Mouse (Mus musculus): ENCODE results near the gene Gdf15. TPM values are rescaled to one million over a fixed set of nuclear protein-coding genes. Genes with fewer than 3 reads are reported as not detected.

Gene Gdf15
- polyA plus RNA-seq, 1 experiment = 6.7 TPM

DNA sequence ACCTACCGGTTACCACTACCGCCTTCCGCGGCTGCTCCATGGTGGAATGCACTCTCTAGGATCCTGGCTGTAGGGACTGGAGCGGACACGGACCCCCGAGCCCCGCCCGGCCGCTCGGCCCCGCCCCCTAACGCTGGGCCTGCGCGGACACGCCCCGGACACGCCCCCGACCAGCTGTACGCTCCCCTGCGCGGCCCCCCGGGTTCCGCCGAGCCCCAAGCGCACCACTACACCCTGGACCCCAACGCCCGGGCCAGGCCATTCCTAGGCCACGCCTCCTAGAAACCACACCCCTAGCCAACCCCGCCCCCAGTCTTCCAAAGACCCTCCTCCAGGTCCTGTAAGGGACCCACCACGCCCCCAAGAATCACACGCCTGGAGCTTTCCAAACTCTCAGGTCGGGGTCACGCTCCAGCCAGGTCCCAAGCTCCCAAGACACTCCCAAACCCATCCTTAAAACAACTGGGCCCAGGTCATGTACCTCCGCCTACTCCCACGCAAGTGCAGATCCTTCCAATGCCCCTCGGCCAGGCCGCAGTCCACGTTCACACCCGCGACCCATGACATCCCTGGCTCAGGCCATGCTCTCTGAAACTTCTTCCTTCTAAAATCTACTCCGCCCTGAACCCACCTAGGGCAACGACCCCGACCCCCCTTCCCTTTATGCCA lies 27.5 kb upstream of the Gdf15 start:
- no peaks in the 10 kb centered on the region for H3K36me3 ChIP-seq (ENCODE audit: control insufficient read depth, insufficient read depth, low read length)
- peaks cover 15% of the 10 kb centered on the region for H3K4me1 ChIP-seq (replicated peaks; ENCODE audit: control insufficient read depth, insufficient read depth, low read length)
- peak overlapping the region; percentile 90 for H3K4me3 ChIP-seq (ENCODE audit: control insufficient read depth, insufficient read depth, low read length)
- under 1% methylated on average over 43 of the region's 44 CpGs for WGBS
- DNase-seq = peak; percentile 87
- TF ChIP-seq POLR2A (IDR thresholded peaks at IDR 0.05; ENCODE audit: control insufficient read depth, extremely low read depth, insufficient read depth, low read length, poor library complexity) (peak; percentile 40; the same call in 1 of the 2 replicates), CTCF (IDR thresholded peaks at IDR 0.05; ENCODE audit: borderline replicate concordance, control insufficient read depth, extremely low read depth, insufficient read depth, low read length, poor library complexity) (no peak)
- H3K27me3 ChIP-seq (ENCODE audit: control insufficient read depth, insufficient read depth, low read length) = no peaks in the 10 kb centered on the region
- H3K27ac ChIP-seq (ENCODE audit: control insufficient read depth, insufficient read depth, low read length) = no peak overlapping the region

DNA sequence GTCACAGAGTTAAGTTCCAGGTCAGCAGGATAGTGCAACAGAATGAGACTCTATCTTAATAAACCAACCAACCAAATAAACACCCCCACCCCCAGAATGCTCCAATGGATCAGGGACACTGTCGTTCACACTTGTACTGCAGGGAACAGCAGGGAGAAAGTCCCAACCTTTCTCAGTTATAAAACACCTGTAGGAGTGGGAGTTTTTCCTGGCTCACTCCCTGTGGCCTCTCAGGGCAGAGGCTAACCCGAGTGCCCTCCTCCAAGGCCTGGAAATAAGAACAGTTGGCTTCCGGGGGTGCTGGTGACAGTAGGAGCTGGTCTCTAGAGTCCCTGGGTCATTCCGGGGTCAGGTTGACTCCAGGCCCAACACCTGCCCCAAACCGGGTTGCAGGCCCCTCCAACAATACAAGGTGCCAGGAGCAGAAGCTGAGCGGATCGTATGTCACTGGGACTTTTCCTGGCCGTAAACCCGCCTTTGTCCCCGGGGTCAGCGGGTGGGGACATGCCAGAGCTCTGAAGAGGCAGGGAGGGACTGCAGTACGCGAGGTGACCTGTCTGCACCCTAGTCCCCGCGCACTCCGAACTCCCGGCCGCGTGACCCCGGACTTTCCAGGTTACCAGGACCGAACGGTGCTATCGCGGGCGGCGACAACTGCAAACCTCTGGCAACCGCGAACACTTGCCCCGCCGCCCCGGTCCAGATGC lies 26.8 kb upstream of the Gdf15 start:
- H3K36me3 ChIP-seq (ENCODE audit: control insufficient read depth, insufficient read depth, low read length) = no peaks in the 10 kb centered on the region
- DNase-seq = no peak
- peaks cover 15% of the 10 kb centered on the region for H3K4me1 ChIP-seq (replicated peaks; ENCODE audit: control insufficient read depth, insufficient read depth, low read length)
- no peak overlapping the region for H3K27ac ChIP-seq (ENCODE audit: control insufficient read depth, insufficient read depth, low read length)
- no peak for TF ChIP-seq POLR2A (IDR thresholded peaks at IDR 0.05; ENCODE audit: control insufficient read depth, extremely low read depth, insufficient read depth, low read length, poor library complexity)
- TF ChIP-seq CTCF (IDR thresholded peaks at IDR 0.05; ENCODE audit: borderline replicate concordance, control insufficient read depth, extremely low read depth, insufficient read depth, low read length, poor library complexity) = no peak
- H3K27me3 ChIP-seq (ENCODE audit: control insufficient read depth, insufficient read depth, low read length) = no peaks in the 10 kb centered on the region
- H3K4me3 ChIP-seq (ENCODE audit: control insufficient read depth, insufficient read depth, low read length) = peak overlapping the region; percentile 90
- WGBS = 3% methylated on average over 31 of the region's 31 CpGs

DNA sequence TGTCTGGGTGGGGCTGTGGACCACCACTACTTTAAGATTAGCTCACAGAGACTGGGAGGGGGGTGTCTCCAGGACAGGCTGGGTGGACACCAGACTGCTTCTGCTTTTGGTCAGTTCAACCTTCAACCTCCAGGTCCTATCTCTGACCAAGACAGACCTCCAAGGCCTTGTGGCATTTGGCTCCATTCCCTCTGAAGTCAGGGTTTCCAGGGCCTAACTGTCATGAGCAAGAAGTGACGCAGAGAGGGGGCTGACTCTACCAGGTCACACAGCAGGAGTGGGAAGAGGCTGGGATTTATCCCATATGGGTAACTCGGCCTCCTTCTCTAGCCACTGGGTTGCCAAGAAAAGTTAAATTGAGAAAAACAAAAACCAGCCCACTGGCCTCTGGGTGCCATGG lies 25.5 kb upstream of the Gdf15 start:
- WGBS = 94% methylated on average over 2 of the region's 2 CpGs

DNA sequence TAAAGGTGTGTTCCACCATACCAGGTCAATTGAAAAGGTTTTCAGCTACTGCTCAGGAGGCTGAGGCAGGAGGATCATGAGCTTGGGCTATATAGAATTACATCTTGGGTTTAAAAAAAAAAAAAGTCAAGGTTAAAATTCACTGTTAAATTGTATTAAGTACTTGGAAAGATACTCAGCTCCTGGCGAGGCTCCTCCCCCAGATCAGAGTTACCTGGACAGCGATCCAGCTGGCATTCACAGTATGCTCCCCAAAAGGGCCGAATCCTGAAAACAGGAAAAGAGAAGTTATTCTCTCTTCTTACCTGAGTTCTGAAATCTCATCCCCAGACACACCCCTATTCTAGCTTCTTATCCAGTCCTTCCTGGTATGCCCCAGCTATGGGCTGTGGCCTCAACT lies 25.0 kb upstream of the Gdf15 start:
- Histone ChIP-seq H3K27me3 (ENCODE audit: control insufficient read depth, insufficient read depth, low read length) (no peaks in the 10 kb centered on the region), H3K36me3 (ENCODE audit: control insufficient read depth, insufficient read depth, low read length) (no peaks in the 10 kb centered on the region), H3K27ac (ENCODE audit: control insufficient read depth, insufficient read depth, low read length) (no peak overlapping the region), H3K4me3 (ENCODE audit: control insufficient read depth, insufficient read depth, low read length) (no peak overlapping the region), H3K4me1 (replicated peaks; ENCODE audit: control insufficient read depth, insufficient read depth, low read length) (peaks cover 15% of the 10 kb centered on the region)
- no peak for DNase-seq
- TF ChIP-seq CTCF (IDR thresholded peaks at IDR 0.05; ENCODE audit: borderline replicate concordance, control insufficient read depth, extremely low read depth, insufficient read depth, low read length, poor library complexity) (no peak), POLR2A (IDR thresholded peaks at IDR 0.05; ENCODE audit: control insufficient read depth, extremely low read depth, insufficient read depth, low read length, poor library complexity) (no peak)
- 98% methylated on average over 3 of the region's 3 CpGs for WGBS

More for the DNA sequence above, 25.5 kb upstream of the Gdf15 start:
- TF ChIP-seq CTCF (IDR thresholded peaks at IDR 0.05; ENCODE audit: borderline replicate concordance, control insufficient read depth, extremely low read depth, insufficient read depth, low read length, poor library complexity) (no peak), POLR2A (IDR thresholded peaks at IDR 0.05; ENCODE audit: control insufficient read depth, extremely low read depth, insufficient read depth, low read length, poor library complexity) (no peak)
- Histone ChIP-seq H3K4me3 (ENCODE audit: control insufficient read depth, insufficient read depth, low read length) (no peak overlapping the region), H3K27ac (ENCODE audit: control insufficient read depth, insufficient read depth, low read length) (no peak overlapping the region), H3K4me1 (replicated peaks; ENCODE audit: control insufficient read depth, insufficient read depth, low read length) (peaks cover 15% of the 10 kb centered on the region), H3K27me3 (ENCODE audit: control insufficient read depth, insufficient read depth, low read length) (no peaks in the 10 kb centered on the region), H3K36me3 (ENCODE audit: control insufficient read depth, insufficient read depth, low read length) (no peaks in the 10 kb centered on the region)
- DNase-seq = no peak

DNA sequence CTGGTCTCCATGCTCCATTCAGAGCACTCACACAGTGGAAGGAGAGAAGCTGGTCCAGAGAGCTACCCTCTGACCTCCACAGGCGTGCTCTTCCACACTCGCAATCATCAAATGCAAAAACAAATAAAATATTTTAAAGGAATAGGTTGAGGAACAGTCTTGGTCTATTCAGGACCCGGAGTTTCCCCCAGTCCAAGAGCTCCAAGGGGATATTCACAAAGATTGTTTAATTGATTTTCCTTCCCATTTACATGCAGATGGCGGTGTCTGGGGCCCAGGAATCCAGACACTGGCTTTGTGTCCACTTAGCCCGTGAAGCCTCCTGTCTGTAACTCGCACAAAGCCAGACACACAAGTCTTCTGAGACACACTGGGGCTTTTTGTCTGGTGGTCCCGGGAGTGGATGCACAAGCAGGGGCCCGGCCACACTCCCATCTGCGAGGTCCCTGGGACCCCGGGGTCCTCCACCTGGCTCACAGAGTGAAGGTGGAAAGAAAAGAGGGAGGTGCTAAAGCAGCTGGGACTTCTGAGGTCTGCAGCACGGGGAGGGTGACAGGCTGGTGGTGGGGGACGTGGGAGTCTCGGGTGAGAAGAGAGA lies 24.0 kb upstream of the Gdf15 start:
- DNase-seq = no peak
- H3K36me3 ChIP-seq (ENCODE audit: control insufficient read depth, insufficient read depth, low read length) = 0 out of 2 replicates have a peak, but pooled peaks cover 5% of the 10 kb centered on the region
- no peaks in the 10 kb centered on the region for H3K27me3 ChIP-seq (ENCODE audit: control insufficient read depth, insufficient read depth, low read length)
- H3K4me1 ChIP-seq (replicated peaks; ENCODE audit: control insufficient read depth, insufficient read depth, low read length) = peaks cover 15% of the 10 kb centered on the region
- no peak for TF ChIP-seq CTCF (IDR thresholded peaks at IDR 0.05; ENCODE audit: borderline replicate concordance, control insufficient read depth, extremely low read depth, insufficient read depth, low read length, poor library complexity)
- no peak for TF ChIP-seq POLR2A (IDR thresholded peaks at IDR 0.05; ENCODE audit: control insufficient read depth, extremely low read depth, insufficient read depth, low read length, poor library complexity)
- no peak overlapping the region for H3K4me3 ChIP-seq (ENCODE audit: control insufficient read depth, insufficient read depth, low read length)
- H3K27ac ChIP-seq (ENCODE audit: control insufficient read depth, insufficient read depth, low read length) = no peak overlapping the region
- 95% methylated on average over 13 of the region's 13 CpGs for WGBS

DNA sequence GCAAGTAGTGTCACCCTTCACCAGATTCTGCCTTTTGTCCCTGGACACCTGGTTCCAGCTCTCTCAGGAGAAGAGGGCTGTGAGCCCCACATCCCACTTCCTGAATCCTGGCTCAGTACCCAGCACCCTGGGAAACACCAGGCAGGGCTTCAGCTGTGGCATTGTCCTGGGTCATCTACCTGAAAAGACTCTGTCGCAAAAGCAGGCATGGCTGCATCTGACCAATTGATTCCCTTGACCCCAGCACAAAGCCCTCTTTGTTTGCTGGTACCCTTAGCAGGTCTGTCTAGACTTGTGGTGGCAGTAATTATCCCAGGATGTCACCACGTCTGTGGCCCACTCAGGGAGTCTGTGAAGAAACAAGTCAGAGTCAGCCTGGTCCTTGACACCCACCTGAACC lies 23.2 kb upstream of the Gdf15 start:
- H3K4me1 ChIP-seq (replicated peaks; ENCODE audit: control insufficient read depth, insufficient read depth, low read length) = peaks cover 13% of the 10 kb centered on the region
- H3K27me3 ChIP-seq (ENCODE audit: control insufficient read depth, insufficient read depth, low read length) = no peaks in the 10 kb centered on the region
- no peak for TF ChIP-seq CTCF (IDR thresholded peaks at IDR 0.05; ENCODE audit: borderline replicate concordance, control insufficient read depth, extremely low read depth, insufficient read depth, low read length, poor library complexity)
- TF ChIP-seq POLR2A (IDR thresholded peaks at IDR 0.05; ENCODE audit: control insufficient read depth, extremely low read depth, insufficient read depth, low read length, poor library complexity) = no peak
- no peak overlapping the region for H3K27ac ChIP-seq (ENCODE audit: control insufficient read depth, insufficient read depth, low read length)
- H3K36me3 ChIP-seq (ENCODE audit: control insufficient read depth, insufficient read depth, low read length) = peaks cover 11% of the 10 kb centered on the region; the same call in 1 of the 2 replicates
- H3K4me3 ChIP-seq (ENCODE audit: control insufficient read depth, insufficient read depth, low read length) = no peak overlapping the region
- WGBS = 90% methylated on average over 2 of the region's 2 CpGs
- no peak for DNase-seq

Measured in thymus, adult 2 months (tissue).